Comparison of ENCODE assay signal across 11 mouse cellular contexts in the genomic region with DNA sequence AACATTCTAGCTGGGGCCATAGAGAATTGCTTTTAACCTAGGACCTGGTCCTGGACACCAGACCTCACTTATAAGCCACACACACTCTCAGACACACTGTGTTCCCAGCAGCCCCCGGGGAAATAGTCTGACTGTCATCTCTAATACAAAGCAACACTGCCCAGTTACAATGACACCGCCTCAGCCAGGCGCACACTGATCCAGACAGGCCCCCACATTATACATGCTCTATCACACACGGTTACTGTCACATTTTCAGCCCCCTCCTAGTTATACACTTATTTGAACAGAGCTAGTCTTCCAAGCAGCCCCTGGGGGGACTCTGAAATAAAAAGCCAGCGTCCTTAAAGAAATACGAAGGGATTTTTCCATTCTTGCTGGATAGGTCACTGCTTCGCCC. TPM values are rescaled to one million over a fixed set of nuclear protein-coding genes. Genes with fewer than 3 reads are reported as not detected.
A peak's percentile ranks its signal among the peaks of the same experiment; 100 is the strongest.
DNase-seq lines count a peak whose midpoint lies in the region; ATAC-seq and TF ChIP-seq lines count a peak whose summit lies in the region.
"Had no signal": no experiment of that assay in that cellular context is flagged by ENCODE, and none has a peak within 500 bp of the region (broad histone marks: within the 10 kb centered on the region; RNA-seq: fewer than 3 reads in every experiment).

No protein-coding gene starts in this region.

- H3K4me2 ChIP-seq in forebrain, embryonic 14.5 days (ENCODE audit: low read length): no peak overlapping the region
- H3K4me2 ChIP-seq in limb, embryonic 12.5 days: no peak overlapping the region
- H3K4me2 ChIP-seq in forebrain, embryonic 15.5 days (replicated peaks): no peak overlapping the region
- peak overlapping the region; percentile 64 for H3K4me2 ChIP-seq in myocyte (ENCODE audit: low read depth)

- 84% methylated on average over 7 of the region's 7 CpGs for WGBS in forebrain, embryonic 10.5 days
- 74% methylated on average over 7 of the region's 7 CpGs for WGBS in forebrain, embryonic 14.5 days
- 82% methylated on average over 7 of the region's 7 CpGs for WGBS in limb, embryonic 12.5 days
- WGBS in limb, embryonic 10.5 days: 85% methylated on average over 7 of the region's 7 CpGs
- WGBS in forebrain, embryonic 15.5 days: 63% methylated on average over 7 of the region's 7 CpGs
- 76% methylated on average over 7 of the region's 7 CpGs for WGBS in thymus, adult 2 months

- no peak overlapping the region for H3K4me3 ChIP-seq in forebrain, embryonic 10.5 days
- H3K4me3 ChIP-seq in forebrain, embryonic 14.5 days (ENCODE audit: low read depth, low read length): no peak overlapping the region
- H3K4me3 ChIP-seq in limb, embryonic 12.5 days (replicated peaks): no peak overlapping the region
- H3K4me3 ChIP-seq in limb, embryonic 10.5 days: no peak overlapping the region
- H3K4me3 ChIP-seq in forebrain, embryonic 15.5 days: no peak overlapping the region
- no peak overlapping the region for H3K4me3 ChIP-seq in myocyte
- H3K4me3 ChIP-seq in thymus, adult 2 months (ENCODE audit: control insufficient read depth, insufficient read depth, low read length): no peak overlapping the region

- peaks cover 8% of the 10 kb centered on the region for H3K36me3 ChIP-seq in forebrain, embryonic 10.5 days (replicated peaks)
- peaks cover 4% of the 10 kb centered on the region; the same call in 1 of the 2 replicates for H3K36me3 ChIP-seq in forebrain, embryonic 14.5 days (ENCODE audit: control insufficient read depth, insufficient read depth, low read length)
- peaks cover 69% of the 10 kb centered on the region for H3K36me3 ChIP-seq in limb, embryonic 12.5 days
- H3K36me3 ChIP-seq in limb, embryonic 10.5 days: peaks cover 44% of the 10 kb centered on the region
- no peaks in the 10 kb centered on the region for H3K36me3 ChIP-seq in forebrain, embryonic 15.5 days
- peaks cover 5% of the 10 kb centered on the region for H3K36me3 ChIP-seq in myocyte (ENCODE audit: control insufficient read depth, insufficient read depth)
- no peaks in the 10 kb centered on the region for H3K36me3 ChIP-seq in thymus, adult 2 months (ENCODE audit: control insufficient read depth, insufficient read depth, low read length)

- no peak for ATAC-seq in forebrain, embryonic 14.5 days
- no peak for ATAC-seq in limb, embryonic 12.5 days (ENCODE audit: insufficient number of reproducible peaks, insufficient read depth, low FRiP score, low TSS enrichment, low read depth)
- ATAC-seq in forebrain, embryonic 15.5 days (replicated peaks): no peak
- ATAC-seq: intestine, postnatal 0 days had no signal

- H3K27me3 ChIP-seq in forebrain, embryonic 10.5 days (ENCODE audit: poor library complexity, severe bottlenecking): no peaks in the 10 kb centered on the region
- H3K27me3 ChIP-seq in forebrain, embryonic 14.5 days (replicated peaks; ENCODE audit: control insufficient read depth, insufficient read depth, low read length): no peaks in the 10 kb centered on the region
- H3K27me3 ChIP-seq in limb, embryonic 12.5 days: no peaks in the 10 kb centered on the region
- no peaks in the 10 kb centered on the region for H3K27me3 ChIP-seq in limb, embryonic 10.5 days (ENCODE audit: low read depth, poor library complexity, severe bottlenecking)
- no peaks in the 10 kb centered on the region for H3K27me3 ChIP-seq in forebrain, embryonic 15.5 days
- no peaks in the 10 kb centered on the region for H3K27me3 ChIP-seq in myocyte (ENCODE audit: control insufficient read depth, insufficient read depth, insufficient read length)
- H3K27me3 ChIP-seq in thymus, adult 2 months (ENCODE audit: control insufficient read depth, insufficient read depth, low read length): no peaks in the 10 kb centered on the region

- H3ac ChIP-seq in myocyte (ENCODE audit: control insufficient read depth, insufficient read length): no peak overlapping the region

- H3K4me1 ChIP-seq in forebrain, embryonic 10.5 days: peaks cover 86% of the 10 kb centered on the region
- peaks cover 52% of the 10 kb centered on the region for H3K4me1 ChIP-seq in forebrain, embryonic 14.5 days (ENCODE audit: control insufficient read depth, insufficient read depth, low read length)
- peaks cover 48% of the 10 kb centered on the region for H3K4me1 ChIP-seq in limb, embryonic 12.5 days (replicated peaks)
- H3K4me1 ChIP-seq in limb, embryonic 10.5 days: peaks cover 72% of the 10 kb centered on the region
- H3K4me1 ChIP-seq in forebrain, embryonic 15.5 days: peaks cover 75% of the 10 kb centered on the region
- H3K4me1 ChIP-seq in thymus, adult 2 months (replicated peaks; ENCODE audit: control insufficient read depth, insufficient read depth, low read length): peaks cover 31% of the 10 kb centered on the region

- H3K79me2 ChIP-seq in myocyte (ENCODE audit: control insufficient read depth, insufficient read depth): peaks cover 6% of the 10 kb centered on the region

- DNase-seq in forebrain, embryonic 10.5 days (ENCODE audit: extremely low spot score, low spot score): no peak
- no peak for DNase-seq in forebrain, embryonic 14.5 days (ENCODE audit: low spot score)
- no peak for DNase-seq in limb, embryonic 10.5 days (ENCODE audit: low spot score)
- DNase-seq in thymus, adult 2 months: no peak
- DNase-seq in urinary bladder, postnatal 36 days (ENCODE audit: low spot score in 2 of 2): no peak

- TF ChIP-seq POLR2A in myocyte (IDR thresholded peaks at IDR 0.05; ENCODE audit: insufficient read length, low read depth): no peak
- no peak for TF ChIP-seq POLR2A in thymus, adult 2 months (IDR thresholded peaks at IDR 0.05; ENCODE audit: control insufficient read depth, extremely low read depth, insufficient read depth, low read length, poor library complexity)

- no peaks in the 10 kb centered on the region for H3K9me3 ChIP-seq in forebrain, embryonic 10.5 days
- H3K9me3 ChIP-seq in forebrain, embryonic 14.5 days (replicated peaks; ENCODE audit: control insufficient read depth, low read length): no peaks in the 10 kb centered on the region
- no peaks in the 10 kb centered on the region for H3K9me3 ChIP-seq in limb, embryonic 12.5 days
- H3K9me3 ChIP-seq in limb, embryonic 10.5 days (replicated peaks): no peaks in the 10 kb centered on the region
- H3K9me3 ChIP-seq in forebrain, embryonic 15.5 days: no peaks in the 10 kb centered on the region

- H3K27ac ChIP-seq in forebrain, embryonic 10.5 days: peak overlapping the region; percentile 77; the same call in 1 of the 2 replicates
- H3K27ac ChIP-seq in forebrain, embryonic 14.5 days (ENCODE audit: low read depth, low read length): no peak overlapping the region; the same call in 1 of the 2 replicates
- H3K27ac ChIP-seq in limb, embryonic 12.5 days: 0 out of 2 replicates have a peak overlapping the region, but pooled peaks have one; percentile 17
- H3K27ac ChIP-seq in limb, embryonic 10.5 days: no peak overlapping the region
- peak overlapping the region; percentile 78 for H3K27ac ChIP-seq in forebrain, embryonic 15.5 days (replicated peaks)
- H3K27ac ChIP-seq in thymus, adult 2 months (ENCODE audit: control insufficient read depth, insufficient read depth, low read length): no peak overlapping the region

- H3K9ac ChIP-seq in forebrain, embryonic 14.5 days (ENCODE audit: low read length): no peak overlapping the region
- H3K9ac ChIP-seq in limb, embryonic 12.5 days (replicated peaks): no peak overlapping the region
- no peak overlapping the region for H3K9ac ChIP-seq in forebrain, embryonic 15.5 days (replicated peaks)

- no peak for TF ChIP-seq CTCF in thymus, adult 2 months (IDR thresholded peaks at IDR 0.05; ENCODE audit: borderline replicate concordance, control insufficient read depth, extremely low read depth, insufficient read depth, low read length, poor library complexity)

RNA-seq across cellular contexts. Expression of a gene that starts 12.4 kb away (rescaled TPM):
- 37.8 and 44.7 TPM in 2 replicates for polyA plus RNA-seq in forebrain, embryonic 10.5 days (2016; fragmentation: Nextera tagmentation; extraction: Ambion mirVana)
- polyA plus RNA-seq in forebrain, embryonic 14.5 days (2014; fragmentation: Nextera tagmentation; extraction: Ambion mirVana): 29.5 and 42.9 TPM in 2 replicates
- polyA plus RNA-seq in limb, embryonic 12.5 days (2016; fragmentation: Nextera tagmentation; extraction: Ambion mirVana): 60.4 and 65.4 TPM in 2 replicates
- 37.9 and 55.9 TPM in 2 replicates for polyA plus RNA-seq in limb, embryonic 10.5 days (2016; fragmentation: Nextera tagmentation; extraction: Ambion mirVana)
- polyA plus RNA-seq in forebrain, embryonic 15.5 days (2015; fragmentation: Nextera tagmentation; extraction: Ambion mirVana): 46.4 and 50.0 TPM in 2 replicates
- polyA plus RNA-seq in myocyte (2012; fragmentation: generic; extraction: Trizol): 62.2 TPM
- polyA plus RNA-seq in thymus, adult 2 months (2012; rRNA removed): 16.5 and 27.3 TPM in 2 replicates

RNA-seq across cellular contexts. Expression of a gene that starts 45.1 kb away (rescaled TPM):
- polyA plus RNA-seq in forebrain, embryonic 10.5 days (2016; fragmentation: Nextera tagmentation; extraction: Ambion mirVana): 159 and 168 TPM in 2 replicates
- polyA plus RNA-seq in forebrain, embryonic 14.5 days (2014; fragmentation: Nextera tagmentation; extraction: Ambion mirVana): 138 and 152 TPM in 2 replicates
- 194 and 208 TPM in 2 replicates for polyA plus RNA-seq in limb, embryonic 12.5 days (2016; fragmentation: Nextera tagmentation; extraction: Ambion mirVana)
- polyA plus RNA-seq in limb, embryonic 10.5 days (2016; fragmentation: Nextera tagmentation; extraction: Ambion mirVana): 172 and 193 TPM in 2 replicates
- polyA plus RNA-seq in forebrain, embryonic 15.5 days (2015; fragmentation: Nextera tagmentation; extraction: Ambion mirVana): 134 and 139 TPM in 2 replicates
- polyA plus RNA-seq in myocyte (2012; fragmentation: generic; extraction: Trizol): 40.6 TPM
- polyA plus RNA-seq in thymus, adult 2 months (2012; rRNA removed): 42.0 and 43.1 TPM in 2 replicates

RNA-seq across cellular contexts. Expression of a gene that starts 45.1 kb away (rescaled TPM):
- 110 TPM in 2 replicates for polyA plus RNA-seq in forebrain, embryonic 10.5 days (2016; fragmentation: Nextera tagmentation; extraction: Ambion mirVana)
- polyA plus RNA-seq in forebrain, embryonic 14.5 days (2014; fragmentation: Nextera tagmentation; extraction: Ambion mirVana): 178 and 206 TPM in 2 replicates
- 139 and 150 TPM in 2 replicates for polyA plus RNA-seq in limb, embryonic 12.5 days (2016; fragmentation: Nextera tagmentation; extraction: Ambion mirVana)
- 115 and 146 TPM in 2 replicates for polyA plus RNA-seq in limb, embryonic 10.5 days (2016; fragmentation: Nextera tagmentation; extraction: Ambion mirVana)
- polyA plus RNA-seq in forebrain, embryonic 15.5 days (2015; fragmentation: Nextera tagmentation; extraction: Ambion mirVana): 174 and 179 TPM in 2 replicates
- 74.9 TPM for polyA plus RNA-seq in myocyte (2012; fragmentation: generic; extraction: Trizol)
- 35.1 and 42.2 TPM in 2 replicates for polyA plus RNA-seq in thymus, adult 2 months (2012; rRNA removed)

RNA-seq across cellular contexts. Expression of a gene that starts 49.5 kb away (rescaled TPM):
- not detected in 2 replicates for polyA plus RNA-seq in forebrain, embryonic 10.5 days (2016; fragmentation: Nextera tagmentation; extraction: Ambion mirVana)
- not detected in 2 replicates for polyA plus RNA-seq in forebrain, embryonic 14.5 days (2014; fragmentation: Nextera tagmentation; extraction: Ambion mirVana)
- not detected in 2 replicates for polyA plus RNA-seq in limb, embryonic 12.5 days (2016; fragmentation: Nextera tagmentation; extraction: Ambion mirVana)
- polyA plus RNA-seq in limb, embryonic 10.5 days (2016; fragmentation: Nextera tagmentation; extraction: Ambion mirVana): not detected in 2 replicates
- not detected in 2 replicates for polyA plus RNA-seq in forebrain, embryonic 15.5 days (2015; fragmentation: Nextera tagmentation; extraction: Ambion mirVana)
- polyA plus RNA-seq in myocyte (2012; fragmentation: generic; extraction: Trizol): 0.02 TPM
- polyA plus RNA-seq in thymus, adult 2 months (2012; rRNA removed): 0.15 and 0.29 TPM in 2 replicates
- polyA plus RNA-seq: C2C12; limb, embryonic 11.5 days had no signal

Comparison
In these comparisons a context has a peak if more than half of its experiments do, and no peak if none do; other contexts are left out.
1. H3K27ac ChIP-seq: peak in forebrain, embryonic 10.5 days (single experiment), limb, embryonic 12.5 days (single experiment) and forebrain, embryonic 15.5 days (single experiment); none in forebrain, embryonic 14.5 days (single experiment), limb, embryonic 10.5 days (single experiment) and thymus, adult 2 months (single experiment).